Mouse (Mus musculus) gastrocnemius, postnatal 4 days (tissue): ENCODE data around the gene Defa28. TPM values are rescaled to one million over a fixed set of nuclear protein-coding genes. Genes with fewer than 3 reads are reported as not detected.
"Not testable (repeated sequence)": the region's sequence is repeated elsewhere in the genome, so short reads cannot be mapped to it uniquely, and the experiment has no call there.

Experiments used
- DNase-seq, 2 experiments: peaks; one replicate each; pipeline ENCODE4 v3.0.0; 2021 to 2022; ENCODE audit warnings: low spot score in 2 of 2, mixed read lengths in 2 of 2
- long read RNA-seq, 2 experiments: library from polyadenylated mRNA; stranded (forward); transcript quantifications; one replicate each; pipeline ENCODE4 v2.0.0; 2021
- total RNA-seq, 2 experiments: library from RNA; stranded (reverse); gene quantifications; 2 replicates each; pipeline ENCODE4 v1.2.3; 2021

The Defa28 gene
- not detected for total RNA-seq
- long read RNA-seq, experiment 1: 0 reads
- long read RNA-seq, experiment 2: 0 reads

- DNase-seq: not testable (repeated sequence)
These were observed at the start of gene Defa28 for GRCm38 (mm10) chr8:21582706-21583105. Gene Defa28, plus strand, starts transcription at chr8:21583006.

GRCm38 (mm10) chr8:21565086-21565485 lies 17.7 kb upstream of the Defa28 start, which contains the start of gene Defa37:
Gene Defa37, plus strand, starts transcription at chr8:21565386.
- DNase-seq: not testable (repeated sequence)

GRCm38 (mm10) chr8:21594408-21594807 lies 11.6 kb downstream of the Defa28 start, which contains the start of gene Gm7861:
Gene Gm7861, minus strand, starts transcription at chr8:21594508.
- not testable (repeated sequence) for DNase-seq

GRCm38 (mm10) chr8:21617883-21618282 lies 35.1 kb downstream of the Defa28 start, which contains the start of gene Defa26:
Gene Defa26, plus strand, starts transcription at chr8:21618183.
- DNase-seq: not testable (repeated sequence)

Other genes with a start within 250 kb of the Defa28 start
- not detected for gene Defa2, start 204.5 kb upstream of the Defa28 start, total RNA-seq
- not detected for gene Defa33, start 191.2 kb upstream of the Defa28 start, total RNA-seq
- gene Defa36, start 155.6 kb upstream of the Defa28 start, total RNA-seq: not detected
- not detected for gene Gm7849, start 126.4 kb upstream of the Defa28 start, total RNA-seq
- not detected for gene Defa20, start 73.7 kb upstream of the Defa28 start, total RNA-seq
- gene Defa32, start 54.0 kb upstream of the Defa28 start, total RNA-seq: not detected
- not detected for gene Defa37, start 17.6 kb upstream of the Defa28 start, total RNA-seq
- gene Gm7861, start 11.5 kb downstream of the Defa28 start, total RNA-seq: not detected
- gene Defa26, start 35.2 kb downstream of the Defa28 start, total RNA-seq: not detected
- gene Defa17, start 72.8 kb downstream of the Defa28 start, total RNA-seq: not detected
- gene Defa34, start 82.8 kb downstream of the Defa28 start, total RNA-seq: not detected
- gene AY761184, start 120.6 kb downstream of the Defa28 start, total RNA-seq: not detected
- not detected for gene Defa24, start 151.5 kb downstream of the Defa28 start, total RNA-seq
- gene Defb50, start 240.5 kb downstream of the Defa28 start, total RNA-seq: not detected